Mouse (Mus musculus): ENCODE results near the gene Fscn1.

DNA sequence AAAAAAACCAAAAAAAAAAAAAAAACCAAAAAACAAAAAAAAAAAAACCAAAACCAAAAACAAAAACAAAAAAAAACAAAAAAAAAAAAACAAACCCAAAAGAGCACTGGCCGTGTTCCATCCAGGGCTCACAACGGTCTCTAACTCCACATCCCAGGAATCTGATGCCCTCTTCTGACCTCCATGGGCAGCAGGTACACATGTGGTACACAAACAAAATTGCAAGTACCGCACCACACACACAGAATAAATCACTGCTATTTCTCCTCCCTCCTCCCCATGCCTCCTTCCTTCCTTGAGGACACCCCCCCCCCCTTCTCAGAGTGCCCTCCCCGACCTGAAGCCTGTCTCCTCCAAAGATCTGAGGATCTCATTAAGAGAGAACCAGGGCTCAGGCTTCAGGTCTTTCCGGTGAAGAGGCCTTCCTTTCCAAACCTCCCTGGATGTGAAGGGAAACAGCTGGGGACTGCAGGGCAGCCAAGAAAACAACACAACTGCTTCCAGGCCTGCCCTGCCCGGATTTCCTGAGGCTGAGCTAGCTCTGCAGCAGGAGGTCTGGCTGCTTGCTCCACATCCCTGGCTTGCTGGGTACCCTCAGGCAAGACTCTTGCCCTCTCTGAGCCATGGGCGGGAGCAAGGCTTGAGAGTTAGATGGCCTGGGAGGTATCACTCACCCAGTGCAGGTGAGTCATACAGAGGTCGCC lies 15.0 kb upstream of the Fscn1 start:
- TF ChIP-seq GATA1 (IDR thresholded peaks at IDR 0.05; ENCODE audit: borderline replicate concordance, low read length) (no peak), FLI1 (IDR thresholded peaks at IDR 0.05; ENCODE audit: low read length) (no peak)

Measured in megakaryocyte, embryonic 14.5 days (primary cell).